ENCODE assay signal across 17 mouse cellular contexts in genomic region chr2:172990161-172990560, GRCm38 (mm10). TPM values are rescaled to one million over a fixed set of nuclear protein-coding genes. Genes with fewer than 3 reads are reported as not detected.
DNase-seq lines count a peak whose midpoint lies in the region.
"Had no signal": no experiment of that assay in that cellular context is flagged by ENCODE, and none has a peak within 500 bp of the region (broad histone marks: within the 10 kb centered on the region; RNA-seq: fewer than 3 reads in every experiment).

No protein-coding gene starts in this region.

- peak; percentile 81 for DNase-seq in adrenal gland, adult 2 months
- DNase-seq in adrenal gland, adult 8-10 months = peak; percentile 66
- peak; percentile 66 for DNase-seq in adrenal gland, postnatal 14 days
- DNase-seq in adrenal gland, postnatal 36 days = peak; percentile 67 to 72
- DNase-seq in testis, postnatal 10 days (ENCODE audit: low spot score) = no peak
- DNase-seq in gastrocnemius, postnatal 36 days = no peak
- no peak for DNase-seq in kidney, postnatal 4 days
- DNase-seq: cerebellum, adult 11 months; cerebellum, adult 18-20 months; cerebellum, adult 9-10 months; cerebellum, postnatal 10 days; cerebellum, postnatal 25 days; embryo, embryonic 11 days had no signal

- intact Hi-C loops in gastrocnemius, postnatal 36 days (cut with DNase I) = loop anchor here (10.0 kb wide), 1 partner anchor 195 kb away; no protein-coding TSS in a partner anchor

RNA-seq across cellular contexts. Expression of gene Rae1, which starts 9.8 kb away (rescaled TPM):
- total RNA-seq in adrenal gland, adult 2 months (2021) = 10 to 100 TPM; 61.7 to 68.7 TPM
- polyA plus RNA-seq in adrenal gland, adult 2 months (2012; rRNA removed) = 93.9 and 123 TPM in 2 replicates
- 10 to 100 TPM; 67.3 to 77.6 (median 73.4) TPM for total RNA-seq in adrenal gland, adult 8-10 months (2022)
- total RNA-seq in adrenal gland, postnatal 14 days (2021) = 55.3 and 65.0 TPM in 2 replicates
- total RNA-seq in adrenal gland, postnatal 36 days (2021) = 10 to 100 TPM; 64.8 to 66.1 TPM
- 10 to 100 TPM; 11.4 to 12.8 TPM for total RNA-seq in gastrocnemius, postnatal 36 days (2021)

RNA-seq across cellular contexts. Expression of gene Spo11, which starts 12.7 kb away (rescaled TPM):
- total RNA-seq in adrenal gland, adult 2 months (2021) = not detected
- not detected in 2 replicates for polyA plus RNA-seq in adrenal gland, adult 2 months (2012; rRNA removed)
- not detected for total RNA-seq in adrenal gland, adult 8-10 months (2022)
- total RNA-seq in adrenal gland, postnatal 14 days (2021) = not detected in 2 replicates
- total RNA-seq in adrenal gland, postnatal 36 days (2021) = not detected
- total RNA-seq in gastrocnemius, postnatal 36 days (2021) = under 1 TPM in 1 of 2 experiments, not detected in 1; 0.51 TPM
- total RNA-seq: adrenal gland, adult 18-20 months; MEL had no signal
- polyA plus RNA-seq: C2C12 had no signal

RNA-seq across cellular contexts. Expression of gene Rbm38, which starts 30.1 kb away (rescaled TPM):
- total RNA-seq in adrenal gland, adult 2 months (2021) = 10 to 100 TPM; 18.4 to 27.2 TPM
- polyA plus RNA-seq in adrenal gland, adult 2 months (2012; rRNA removed) = 160 and 174 TPM in 2 replicates
- total RNA-seq in adrenal gland, adult 8-10 months (2022) = 10 to 100 TPM; 16.0 to 26.0 (median 21.5) TPM
- 31.6 and 36.2 TPM in 2 replicates for total RNA-seq in adrenal gland, postnatal 14 days (2021)
- 10 to 100 TPM; 20.8 to 30.0 TPM for total RNA-seq in adrenal gland, postnatal 36 days (2021)
- total RNA-seq in gastrocnemius, postnatal 36 days (2021) = 100 to 1,000 TPM; 180 to 220 TPM

RNA-seq across cellular contexts. Expression of gene Bmp7, which starts 50.0 kb away (rescaled TPM):
- 10 to 100 TPM; 28.9 to 75.7 TPM for total RNA-seq in adrenal gland, adult 2 months (2021)
- 90.8 and 96.8 TPM in 2 replicates for polyA plus RNA-seq in adrenal gland, adult 2 months (2012; rRNA removed)
- 100 to 1,000 TPM in 2 of 4 experiments, 10 to 100 TPM in 2; 39.9 to 107 (median 72.1) TPM for total RNA-seq in adrenal gland, adult 8-10 months (2022)
- total RNA-seq in adrenal gland, postnatal 14 days (2021) = 15.2 and 15.9 TPM in 2 replicates
- 10 to 100 TPM; 30.1 to 68.2 TPM for total RNA-seq in adrenal gland, postnatal 36 days (2021)
- under 1 TPM; 0.37 to 0.74 TPM for total RNA-seq in gastrocnemius, postnatal 36 days (2021)
- total RNA-seq: MEL had no signal
- polyA plus RNA-seq: erythroblast, embryonic 14.5 days had no signal

Comparison
In these comparisons a context has a peak if more than half of its experiments do, and no peak if none do; other contexts are left out.
1. DNase-seq: peak in adrenal gland, adult 2 months (single experiment), adrenal gland, adult 8-10 months (single experiment), adrenal gland, postnatal 14 days (single experiment) and adrenal gland, postnatal 36 days (2 of 2); none in testis, postnatal 10 days (single experiment), gastrocnemius, postnatal 36 days (0 of 2) and kidney, postnatal 4 days (0 of 2).